Mouse (Mus musculus) small intestine, adult 2 months (tissue): ENCODE measurements around the gene Zxdb. TPM values are rescaled to one million over a fixed set of nuclear protein-coding genes. Genes with fewer than 3 reads are reported as not detected.

Experiments used
- H3K27ac ChIP-seq: fragments of 200-500 bp; 2 replicates; pipeline ENCODE4 v1.5.1; 2012; ENCODE audit warnings: low read depth, low read length, control low read depth, inconsistent platforms; ENCODE audit not compliant: insufficient read depth
- H3K27me3 ChIP-seq: fragments of 200-500 bp; 2 replicates; pipeline ENCODE4 v1.6.1; 2012; ENCODE audit warnings: mild to moderate bottlenecking, moderate library complexity, low read length, inconsistent platforms; ENCODE audit not compliant: control insufficient read depth, insufficient read depth
- H3K36me3 ChIP-seq: fragments of 200-500 bp; 2 replicates; pipeline ENCODE4 v1.6.1; 2012; ENCODE audit warnings: mild to moderate bottlenecking, low read length, control low read depth, inconsistent platforms; ENCODE audit not compliant: control insufficient read depth, insufficient read depth
- H3K4me1 ChIP-seq: fragments of 200-500 bp; 2 replicates; pipeline ENCODE4 v1.6.1; 2012; ENCODE audit warnings: low read length, inconsistent platforms, mixed read lengths; ENCODE audit not compliant: control insufficient read depth, insufficient read depth, insufficient read length
- H3K4me3 ChIP-seq: fragments of 200-500 bp; 2 replicates; pipeline ENCODE4 v1.5.1; 2012; ENCODE audit warnings: low read depth, mild to moderate bottlenecking, control low read depth, inconsistent platforms, low read length, moderate library complexity
- CTCF ChIP-seq: fragments of 200-500 bp; IDR thresholded peaks from 2 replicates; pipeline ENCODE4 v1.5.1; 2012; ENCODE audit warnings: low read depth, mild to moderate bottlenecking, control low read depth, inconsistent platforms, low read length, moderate library complexity, mixed read lengths; ENCODE audit not compliant: insufficient replicate concordance, insufficient read length; ENCODE audit errors: extremely low read depth
- POLR2A ChIP-seq: fragments of 200-500 bp; IDR thresholded peaks from 2 replicates; pipeline ENCODE4 v1.6.1; 2012; ENCODE audit warnings: low read depth, mild to moderate bottlenecking, control low read depth, inconsistent platforms, low read length, moderate library complexity
- WGBS: fragments of 180-500 bp; shearing (Covaris S2); methylation state at CpG from one replicate; pipeline ENCODE4 v1.1.7; 2018; 5-methylcytosine and 5-hydroxymethylcytosine counted together
- polyA plus RNA-seq: library from polyadenylated mRNA; depleted of rRNA; stranded (reverse); fragments of >200 nt; gene quantifications from 2 replicates; pipeline ENCODE4 v1.2.3, GENCODE M21; 2012; rRNA removed

Gene Zxdb
- polyA plus RNA-seq, 1 experiment, result 1.1 TPM

- Histone ChIP-seq H3K4me1 (no peaks in the 10 kb centered on the region), H3K27me3 (no peaks in the 10 kb centered on the region)
These were observed 7.2 kb downstream of the Zxdb start for GRCm38 (mm10) chrX:94731596-94731995.

GRCm38 (mm10) chrX:94753733-94754132, 29.4 kb downstream of the Zxdb start:
- TF ChIP-seq CTCF (no peak), POLR2A (no peak)
- 79% methylated on average over 5 of the region's 5 CpGs for WGBS
- Histone ChIP-seq H3K36me3 (no peaks in the 10 kb centered on the region), H3K4me1 (no peaks in the 10 kb centered on the region), H3K4me3 (no peak overlapping the region), H3K27ac (no peak overlapping the region), H3K27me3 (no peaks in the 10 kb centered on the region)

More at GRCm38 (mm10) chrX:94731596-94731995, 7.2 kb downstream of the Zxdb start:
- Histone ChIP-seq H3K4me3 (no peak overlapping the region), H3K36me3 (0 out of 2 replicates have a peak, but pooled peaks cover 2% of the 10 kb centered on the region), H3K27ac (no peak overlapping the region)
- TF ChIP-seq POLR2A, result no peak
- no peak for TF ChIP-seq CTCF

- TF ChIP-seq CTCF (no peak), POLR2A (no peak)
- H3K4me1 ChIP-seq, result no peaks in the 10 kb centered on the region
- no peak overlapping the region for H3K4me3 ChIP-seq
- no peaks in the 10 kb centered on the region for H3K27me3 ChIP-seq
- no peak overlapping the region for H3K27ac ChIP-seq
- 12% methylated on average over 1 of the region's 1 CpGs for WGBS
- no peaks in the 10 kb centered on the region for H3K36me3 ChIP-seq
These were observed 35.6 kb downstream of the Zxdb start for GRCm38 (mm10) chrX:94759959-94760358.

- TF ChIP-seq POLR2A, result no peak
- TF ChIP-seq CTCF, result no peak
- Histone ChIP-seq H3K4me3 (no peak overlapping the region), H3K27ac (no peak overlapping the region), H3K36me3 (no peaks in the 10 kb centered on the region), H3K4me1 (no peaks in the 10 kb centered on the region), H3K27me3 (no peaks in the 10 kb centered on the region)
- 94% methylated on average over 34 of the region's 34 CpGs for WGBS
These were observed 49.5 kb downstream of the Zxdb start for GRCm38 (mm10) chrX:94773876-94774275.

Other genes starting within 250 kb of the Zxdb start
- gene Maged1, start 182.4 kb upstream of the Zxdb start, polyA plus RNA-seq, result 27.7 and 33.1 TPM in 2 replicates
- 0.37 and 0.94 TPM in 2 replicates for gene Gspt2, start 88.5 kb upstream of the Zxdb start, polyA plus RNA-seq